Mouse (Mus musculus) olfactory bulb, adult 2 months (tissue): Measurements from ENCODE around the gene Supt16.

Experiments
- CTCF ChIP-seq: fragments of 200-500 bp; IDR thresholded peaks from 2 replicates; pipeline ENCODE4 v1.5.1; 2012; ENCODE audit warnings: low read depth, mild to moderate bottlenecking, low read length, moderate library complexity; ENCODE audit not compliant: insufficient read depth
- POLR2A ChIP-seq: fragments of 200-500 bp; IDR thresholded peaks from 2 replicates; pipeline ENCODE4 v1.6.1; 2012; ENCODE audit warnings: mild to moderate bottlenecking, low read depth, low read length, moderate library complexity; ENCODE audit not compliant: insufficient read depth

- no peak for TF ChIP-seq CTCF
- TF ChIP-seq POLR2A = no peak
Measured at GRCm38 (mm10) chr14:52140577-52141444, 56.4 kb downstream of the Supt16 start.
